Mouse (Mus musculus) sigmoid colon, adult 10 weeks (tissue): Measurements from ENCODE around the gene Cyp3a25. TPM values are rescaled to one million over a fixed set of nuclear protein-coding genes. Genes with fewer than 3 reads are reported as not detected.

ENCODE experiments used
- polyA plus RNA-seq: library from polyadenylated mRNA; stranded (reverse); fragments of 350-450 nt; fragmentation: Illumina TruSeq; extraction: RNeasy Lipid Tissue Mini Kit (QIAGEN cat#74804); gene quantifications from one replicate; pipeline ENCODE4 v1.2.3, GENCODE M21; 2014; ENCODE audit warnings: low read depth, low replicate concordance

Cyp3a25 gene
- not detected for polyA plus RNA-seq

GRCm38 (mm10) chr5:146009509-146009908, at the start of gene Cyp3a25:
Cyp3a25 (minus strand) TSS chr5:146009618.

Other genes starting within 250 kb of the Cyp3a25 start
- gene Cyp3a44, start 203.7 kb downstream of the Cyp3a25 start, polyA plus RNA-seq, result not detected
- 0.28 TPM for gene Cyp3a11, start 129.7 kb downstream of the Cyp3a25 start, polyA plus RNA-seq
- gene Cyp3a59, start 69.6 kb upstream of the Cyp3a25 start, polyA plus RNA-seq, result not detected
- not detected for gene Gm5565, start 150.9 kb upstream of the Cyp3a25 start, polyA plus RNA-seq
- gene Gm6309, start 161.1 kb upstream of the Cyp3a25 start, polyA plus RNA-seq, result not detected
- not detected for gene 1700001J03Rik, start 175.7 kb upstream of the Cyp3a25 start, polyA plus RNA-seq
- gene Rnf6, start 211.9 kb upstream of the Cyp3a25 start, polyA plus RNA-seq, result 83.7 TPM
- 124 TPM for gene Cdk8, start 221.6 kb upstream of the Cyp3a25 start, polyA plus RNA-seq